Mouse (Mus musculus) myocyte (in vitro differentiated cells): ENCODE results near the gene Atxn2.

Experiments
- E2F4 ChIP-seq: IDR thresholded peaks from one replicate; pipeline ENCODE4 v1.6.1; 2011; ENCODE audit warnings: mild to moderate bottlenecking, control low read depth, moderate library complexity; ENCODE audit not compliant: insufficient read depth
- POLR2A ChIP-seq: IDR thresholded peaks from one replicate; pipeline ENCODE4 v1.6.1; 2011; ENCODE audit warnings: low read depth, mild to moderate bottlenecking, control low read depth, moderate library complexity; ENCODE audit not compliant: insufficient read length
- REST ChIP-seq: IDR thresholded peaks from one replicate; pipeline ENCODE4 v1.6.1; 2011; ENCODE audit warnings: mild to moderate bottlenecking, control low read depth, moderate library complexity; ENCODE audit not compliant: insufficient read depth, insufficient read length
- TCF12 ChIP-seq: IDR thresholded peaks from one replicate; pipeline ENCODE4 v1.6.1; 2011; ENCODE audit warnings: mild to moderate bottlenecking, control low read depth; ENCODE audit not compliant: poor library complexity, insufficient read depth, severe bottlenecking
- USF1 ChIP-seq: IDR thresholded peaks from one replicate; pipeline ENCODE4 v1.6.1; 2011; ENCODE audit warnings: low read depth, mild to moderate bottlenecking, control low read depth, moderate library complexity

DNA sequence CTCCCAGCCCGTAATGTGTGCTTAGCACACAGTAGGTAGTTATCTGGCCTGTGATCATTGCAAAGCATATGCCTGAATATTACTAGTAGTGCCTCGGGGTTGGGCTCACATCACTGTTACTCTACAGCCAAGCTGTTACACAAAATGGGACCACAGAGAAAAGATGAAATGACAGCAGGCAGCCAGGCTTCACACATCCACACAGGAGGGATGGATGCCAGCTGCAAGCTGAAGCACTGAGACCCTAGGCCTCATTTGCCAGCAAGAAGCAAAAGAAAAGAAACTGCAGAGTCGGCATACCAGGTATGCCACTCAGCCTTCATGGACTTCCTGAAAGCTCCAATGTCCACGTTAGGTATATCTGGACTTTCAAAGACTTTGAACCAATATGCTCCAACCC, 116.7 kb downstream of the Atxn2 start:
- TF ChIP-seq POLR2A (no peak), TCF12 (no peak), USF1 (no peak), E2F4 (no peak), REST (no peak)
